Mouse (Mus musculus): ENCODE data around the gene Dlgap3. TPM values are rescaled to one million over a fixed set of nuclear protein-coding genes. Genes with fewer than 3 reads are reported as not detected.

Gene Dlgap3
- polyA plus RNA-seq, 1 experiment: not detected

GRCm38 (mm10) chr4:127172119-127172518 lies 3.1 kb downstream of the Dlgap3 start:
- H3K27ac ChIP-seq (ENCODE audit: insufficient read depth, low read depth, low read length): peak overlapping the region; percentile 91
- TF ChIP-seq POLR2A (IDR thresholded peaks at IDR 0.05; ENCODE audit: insufficient read depth, low read depth, low read length) (no peak), CTCF (IDR thresholded peaks at IDR 0.05; ENCODE audit: insufficient read depth, low read depth, low read length) (no peak)
- WGBS: 7% methylated on average over 7 of the region's 7 CpGs
- peaks cover 35% of the 10 kb centered on the region for H3K4me1 ChIP-seq (ENCODE audit: control insufficient read depth, insufficient read depth, low read length)
- H3K4me3 ChIP-seq (ENCODE audit: insufficient read depth, low read depth, low read length): peak overlapping the region; percentile 35

GRCm38 (mm10) chr4:127172614-127173013 lies 3.6 kb downstream of the Dlgap3 start:
- WGBS: 39% methylated on average over 4 of the region's 4 CpGs
- TF ChIP-seq POLR2A (IDR thresholded peaks at IDR 0.05; ENCODE audit: insufficient read depth, low read depth, low read length) (no peak), CTCF (IDR thresholded peaks at IDR 0.05; ENCODE audit: insufficient read depth, low read depth, low read length) (no peak)
- H3K27ac ChIP-seq (ENCODE audit: insufficient read depth, low read depth, low read length): peak overlapping the region; percentile 91
- H3K4me3 ChIP-seq (ENCODE audit: insufficient read depth, low read depth, low read length): peak overlapping the region; percentile 35
- peaks cover 40% of the 10 kb centered on the region for H3K4me1 ChIP-seq (ENCODE audit: control insufficient read depth, insufficient read depth, low read length)

- TF ChIP-seq CTCF (IDR thresholded peaks at IDR 0.05; ENCODE audit: insufficient read depth, low read depth, low read length) (no peak), POLR2A (IDR thresholded peaks at IDR 0.05; ENCODE audit: insufficient read depth, low read depth, low read length) (no peak)
These were observed 4.5 kb downstream of the Dlgap3 start for GRCm38 (mm10) chr4:127173461-127173860.

GRCm38 (mm10) chr4:127174075-127174899 lies 5.3 kb downstream of the Dlgap3 start:
- H3K4me1 ChIP-seq (ENCODE audit: control insufficient read depth, insufficient read depth, low read length): peaks cover 50% of the 10 kb centered on the region
- TF ChIP-seq CTCF (IDR thresholded peaks at IDR 0.05; ENCODE audit: insufficient read depth, low read depth, low read length) (no peak), POLR2A (IDR thresholded peaks at IDR 0.05; ENCODE audit: insufficient read depth, low read depth, low read length) (no peak)
- peak overlapping the region; percentile 41 for H3K4me3 ChIP-seq (ENCODE audit: insufficient read depth, low read depth, low read length)
- H3K27ac ChIP-seq (ENCODE audit: insufficient read depth, low read depth, low read length): peak overlapping the region; percentile 78
- 22% methylated on average over 8 of the region's 8 CpGs for WGBS

More at GRCm38 (mm10) chr4:127173461-127173860, 4.5 kb downstream of the Dlgap3 start:
- WGBS: 12% methylated on average over 8 of the region's 8 CpGs
- peak overlapping the region; percentile 35 for H3K4me3 ChIP-seq (ENCODE audit: insufficient read depth, low read depth, low read length)
- peaks cover 44% of the 10 kb centered on the region for H3K4me1 ChIP-seq (ENCODE audit: control insufficient read depth, insufficient read depth, low read length)
- H3K27ac ChIP-seq (ENCODE audit: insufficient read depth, low read depth, low read length): peak overlapping the region; percentile 78

GRCm38 (mm10) chr4:127174900-127175278 lies 5.9 kb downstream of the Dlgap3 start:
- no peak for TF ChIP-seq POLR2A (IDR thresholded peaks at IDR 0.05; ENCODE audit: insufficient read depth, low read depth, low read length)
- TF ChIP-seq CTCF (IDR thresholded peaks at IDR 0.05; ENCODE audit: insufficient read depth, low read depth, low read length): no peak
- WGBS: 24% methylated on average over 4 of the region's 4 CpGs
- H3K4me1 ChIP-seq (ENCODE audit: control insufficient read depth, insufficient read depth, low read length): peaks cover 56% of the 10 kb centered on the region
- H3K27ac ChIP-seq (ENCODE audit: insufficient read depth, low read depth, low read length): peak overlapping the region; percentile 78
- H3K4me3 ChIP-seq (ENCODE audit: insufficient read depth, low read depth, low read length): peak overlapping the region; percentile 41

GRCm38 (mm10) chr4:127177961-127178360 lies 9.0 kb downstream of the Dlgap3 start:
- no peak overlapping the region for H3K4me3 ChIP-seq (ENCODE audit: insufficient read depth, low read depth, low read length)
- peaks cover 56% of the 10 kb centered on the region for H3K4me1 ChIP-seq (ENCODE audit: control insufficient read depth, insufficient read depth, low read length)
- H3K27ac ChIP-seq (ENCODE audit: insufficient read depth, low read depth, low read length): peak overlapping the region; percentile 91
- WGBS: 35% methylated on average over 11 of the region's 11 CpGs
- TF ChIP-seq POLR2A (IDR thresholded peaks at IDR 0.05; ENCODE audit: insufficient read depth, low read depth, low read length) (no peak), CTCF (IDR thresholded peaks at IDR 0.05; ENCODE audit: insufficient read depth, low read depth, low read length) (no peak)

GRCm38 (mm10) chr4:127178671-127179070 lies 9.7 kb downstream of the Dlgap3 start:
- H3K4me3 ChIP-seq (ENCODE audit: insufficient read depth, low read depth, low read length): no peak overlapping the region
- 19% methylated on average over 9 of the region's 9 CpGs for WGBS
- peak overlapping the region; percentile 91 for H3K27ac ChIP-seq (ENCODE audit: insufficient read depth, low read depth, low read length)
- TF ChIP-seq POLR2A (IDR thresholded peaks at IDR 0.05; ENCODE audit: insufficient read depth, low read depth, low read length): no peak
- H3K4me1 ChIP-seq (ENCODE audit: control insufficient read depth, insufficient read depth, low read length): peaks cover 55% of the 10 kb centered on the region

- Histone ChIP-seq H3K4me1 (ENCODE audit: control insufficient read depth, insufficient read depth, low read length) (peaks cover 57% of the 10 kb centered on the region), H3K27ac (ENCODE audit: insufficient read depth, low read depth, low read length) (peak overlapping the region; percentile 91), H3K4me3 (ENCODE audit: insufficient read depth, low read depth, low read length) (no peak overlapping the region)
- TF ChIP-seq POLR2A (IDR thresholded peaks at IDR 0.05; ENCODE audit: insufficient read depth, low read depth, low read length) (no peak), CTCF (IDR thresholded peaks at IDR 0.05; ENCODE audit: insufficient read depth, low read depth, low read length) (no peak)
- 11% methylated on average over 19 of the region's 19 CpGs for WGBS
These were observed 10.8 kb downstream of the Dlgap3 start for GRCm38 (mm10) chr4:127179469-127180449.
